Mouse (Mus musculus): Measurements from ENCODE around the gene Dnajb6. TPM values are rescaled to one million over a fixed set of nuclear protein-coding genes. Genes with fewer than 3 reads are reported as not detected.
"Not testable (repeated sequence)": the region's sequence is repeated elsewhere in the genome, so short reads cannot be mapped to it uniquely, and the experiment has no call there.

The Dnajb6 gene
- polyA plus RNA-seq, 1 experiment from 2014 or later: 301 TPM

DNA sequence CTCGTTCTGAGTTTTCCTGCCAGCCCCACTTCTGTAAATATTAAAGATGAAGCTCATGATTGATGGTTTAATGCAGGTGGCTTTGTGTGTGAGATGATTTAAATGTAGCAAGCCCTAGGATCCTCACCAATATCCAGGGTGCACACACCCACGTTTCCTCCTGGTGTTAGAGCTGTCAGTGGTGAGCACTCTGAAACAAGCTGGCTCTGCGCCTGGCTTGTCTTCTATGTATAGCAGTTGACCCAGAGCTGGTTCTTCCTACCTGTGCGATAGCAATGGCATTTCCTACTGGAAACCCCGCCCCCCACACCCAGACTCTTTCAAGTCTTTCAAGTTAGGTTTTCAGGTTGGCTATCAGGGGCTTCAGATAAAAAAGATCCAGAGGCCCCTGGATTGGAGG lies 39.9 kb downstream of the Dnajb6 start:
- peaks cover 25% of the 10 kb centered on the region for H3K36me3 ChIP-seq (ENCODE audit: control insufficient read depth, insufficient read depth, low read length)
- H3K4me1 ChIP-seq (ENCODE audit: control insufficient read depth, insufficient read depth, low read length): no peaks in the 10 kb centered on the region
- no peak for DNase-seq (ENCODE audit: low spot score)
- ATAC-seq: no peak
- H3K9ac ChIP-seq (ENCODE audit: low read length): no peak overlapping the region
- no peak overlapping the region for H3K4me2 ChIP-seq (ENCODE audit: low read length)
- WGBS: 89% methylated on average over 5 of the region's 5 CpGs
- no peaks in the 10 kb centered on the region for H3K27me3 ChIP-seq (replicated peaks; ENCODE audit: control insufficient read depth, insufficient read depth, low read length)
- no peaks in the 10 kb centered on the region for H3K9me3 ChIP-seq (replicated peaks; ENCODE audit: control insufficient read depth, low read length)
- no peak overlapping the region for H3K4me3 ChIP-seq (ENCODE audit: low read depth, low read length)
- H3K27ac ChIP-seq (ENCODE audit: low read depth, low read length): no peak overlapping the region

DNA sequence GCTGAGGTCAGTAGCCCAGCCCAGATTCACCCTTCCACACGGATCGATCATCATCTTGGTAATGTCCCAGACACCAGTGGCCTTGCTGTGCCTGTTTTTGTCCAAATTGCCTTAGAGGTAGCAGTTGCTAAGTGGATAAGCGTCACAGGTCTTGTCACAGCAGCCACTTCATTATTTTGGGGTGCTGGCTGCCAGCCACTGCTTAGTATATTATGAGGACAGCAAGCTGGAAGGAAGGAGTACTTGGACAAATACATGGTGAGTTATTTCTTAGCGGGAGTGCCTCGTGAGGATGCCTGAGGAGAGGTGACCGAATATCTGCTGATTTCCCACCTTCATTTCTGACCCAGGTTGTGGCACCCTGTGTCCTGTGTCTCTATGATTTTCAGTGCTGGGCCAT lies 42.5 kb downstream of the Dnajb6 start:
- Histone ChIP-seq H3K27ac (ENCODE audit: low read depth, low read length) (no peak overlapping the region), H3K4me1 (ENCODE audit: control insufficient read depth, insufficient read depth, low read length) (no peaks in the 10 kb centered on the region), H3K36me3 (ENCODE audit: control insufficient read depth, insufficient read depth, low read length) (peaks cover 32% of the 10 kb centered on the region), H3K27me3 (replicated peaks; ENCODE audit: control insufficient read depth, insufficient read depth, low read length) (no peaks in the 10 kb centered on the region), H3K9ac (ENCODE audit: low read length) (no peak overlapping the region), H3K4me2 (ENCODE audit: low read length) (no peak overlapping the region), H3K4me3 (ENCODE audit: low read depth, low read length) (no peak overlapping the region), H3K9me3 (replicated peaks; ENCODE audit: control insufficient read depth, low read length) (no peaks in the 10 kb centered on the region)
- ATAC-seq (no peak), DNase-seq (ENCODE audit: low spot score) (no peak)
- 92% methylated on average over 6 of the region's 6 CpGs for WGBS

DNA sequence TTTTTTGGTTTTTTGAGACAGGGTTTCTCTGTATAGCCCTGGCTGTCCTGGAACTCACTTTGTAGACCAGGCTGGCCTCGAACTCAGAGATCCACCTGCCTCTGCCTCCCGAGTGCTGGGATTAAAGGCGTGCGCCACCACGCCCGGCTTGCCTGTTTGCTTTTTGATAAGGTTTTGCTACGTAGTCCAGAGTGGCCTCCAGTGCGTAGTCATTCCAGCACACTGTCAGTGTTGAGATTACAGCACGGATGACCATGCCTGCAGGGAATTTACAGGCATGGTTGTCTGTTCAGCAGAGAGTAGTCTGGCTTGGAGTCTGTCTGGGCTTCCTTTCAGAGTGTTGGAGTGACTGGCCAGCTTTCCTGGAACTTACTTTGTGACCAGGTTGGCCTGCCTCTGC lies 44.2 kb downstream of the Dnajb6 start:
- 96% methylated on average over 8 of the region's 9 CpGs for WGBS
- H3K4me2 ChIP-seq (ENCODE audit: low read length); DNase-seq (ENCODE audit: low spot score); ATAC-seq; H3K4me3 ChIP-seq (ENCODE audit: low read depth, low read length); H3K27ac ChIP-seq (ENCODE audit: low read depth, low read length); H3K9ac ChIP-seq (ENCODE audit: low read length); H3K9me3 ChIP-seq (replicated peaks; ENCODE audit: control insufficient read depth, low read length); H3K27me3 ChIP-seq (replicated peaks; ENCODE audit: control insufficient read depth, insufficient read depth, low read length); H3K4me1 ChIP-seq (ENCODE audit: control insufficient read depth, insufficient read depth, low read length): not testable (repeated sequence)
- peaks cover 25% of the 10 kb centered on the region for H3K36me3 ChIP-seq (ENCODE audit: control insufficient read depth, insufficient read depth, low read length)

DNA sequence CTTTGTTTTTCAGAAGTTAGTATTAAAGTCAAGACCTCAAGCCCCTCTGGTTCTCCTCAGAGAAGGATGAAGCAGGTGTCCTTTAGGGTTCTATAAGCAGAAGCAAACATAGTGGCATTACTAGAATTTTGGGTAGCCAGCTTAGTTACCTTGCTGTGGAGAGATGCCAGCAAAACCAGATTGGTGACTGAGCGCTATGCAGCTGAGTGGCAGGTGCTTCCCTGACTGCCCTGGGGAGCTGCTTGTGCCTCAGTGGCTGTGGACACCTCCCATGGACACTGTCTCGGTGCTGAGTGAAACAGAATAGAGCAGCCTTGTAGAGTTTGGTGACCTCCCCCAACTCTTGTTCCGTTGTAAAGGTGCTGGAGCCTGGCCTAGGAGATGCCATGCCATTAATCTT lies 46.8 kb downstream of the Dnajb6 start:
- Histone ChIP-seq H3K27ac (ENCODE audit: low read depth, low read length) (no peak overlapping the region), H3K9me3 (replicated peaks; ENCODE audit: control insufficient read depth, low read length) (no peaks in the 10 kb centered on the region), H3K36me3 (ENCODE audit: control insufficient read depth, insufficient read depth, low read length) (peaks cover 22% of the 10 kb centered on the region), H3K4me1 (ENCODE audit: control insufficient read depth, insufficient read depth, low read length) (no peaks in the 10 kb centered on the region), H3K4me2 (ENCODE audit: low read length) (no peak overlapping the region), H3K27me3 (replicated peaks; ENCODE audit: control insufficient read depth, insufficient read depth, low read length) (no peaks in the 10 kb centered on the region), H3K9ac (ENCODE audit: low read length) (no peak overlapping the region), H3K4me3 (ENCODE audit: low read depth, low read length) (no peak overlapping the region)
- 92% methylated on average over 3 of the region's 3 CpGs for WGBS
- ATAC-seq: no peak
- no peak for DNase-seq (ENCODE audit: low spot score)

DNA sequence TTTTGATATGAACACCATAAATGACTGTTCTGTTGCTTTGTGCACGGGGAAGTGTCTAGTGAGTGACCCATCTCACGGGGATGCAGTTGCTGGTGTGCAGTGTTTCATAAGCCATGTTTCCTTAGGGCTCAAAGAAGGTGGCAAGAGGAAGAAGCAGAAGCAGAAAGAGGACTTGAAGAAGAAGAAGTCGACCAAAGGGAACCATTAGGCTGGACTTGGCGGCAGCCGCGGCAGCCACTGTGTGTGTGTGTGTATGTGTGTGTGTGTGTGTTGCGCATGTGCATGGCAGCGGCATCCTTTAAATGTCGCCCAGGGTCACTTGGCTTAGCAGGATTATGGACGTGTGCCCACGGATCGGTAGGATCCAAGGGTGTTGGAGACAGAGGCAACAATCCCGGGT lies 49.4 kb downstream of the Dnajb6 start:
- not testable (repeated sequence) for H3K4me1 ChIP-seq (ENCODE audit: control insufficient read depth, insufficient read depth, low read length); H3K4me2 ChIP-seq (ENCODE audit: low read length); H3K9me3 ChIP-seq (replicated peaks; ENCODE audit: control insufficient read depth, low read length); DNase-seq (ENCODE audit: low spot score); H3K9ac ChIP-seq (ENCODE audit: low read length); ATAC-seq; H3K4me3 ChIP-seq (ENCODE audit: low read depth, low read length); H3K27ac ChIP-seq (ENCODE audit: low read depth, low read length); H3K27me3 ChIP-seq (replicated peaks; ENCODE audit: control insufficient read depth, insufficient read depth, low read length)
- WGBS: 95% methylated on average over 9 of the region's 13 CpGs
- H3K36me3 ChIP-seq (ENCODE audit: control insufficient read depth, insufficient read depth, low read length): peaks cover 14% of the 10 kb centered on the region

DNA sequence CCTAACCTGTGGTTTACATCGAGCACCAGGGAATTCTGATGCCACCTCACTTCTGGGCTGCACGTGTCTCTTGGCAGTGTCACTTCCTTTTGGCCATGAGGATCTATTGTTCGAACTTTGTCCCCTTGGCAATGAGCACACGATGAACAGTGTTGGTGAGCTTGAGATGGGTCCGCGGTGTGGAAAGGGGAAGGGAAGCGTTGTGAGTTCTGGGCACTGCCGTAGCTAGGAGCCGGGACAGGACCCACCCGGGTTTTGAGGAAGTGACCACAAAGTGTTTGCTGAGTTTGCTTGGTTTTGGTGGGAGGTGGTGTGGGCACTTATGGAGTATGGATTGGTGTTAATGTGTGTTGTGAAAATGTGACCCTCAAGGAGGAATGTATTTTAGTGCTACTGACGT lies 50.5 kb downstream of the Dnajb6 start:
- H3K27me3 ChIP-seq (replicated peaks; ENCODE audit: control insufficient read depth, insufficient read depth, low read length); H3K9ac ChIP-seq (ENCODE audit: low read length); H3K36me3 ChIP-seq (ENCODE audit: control insufficient read depth, insufficient read depth, low read length); H3K27ac ChIP-seq (ENCODE audit: low read depth, low read length); H3K4me1 ChIP-seq (ENCODE audit: control insufficient read depth, insufficient read depth, low read length); H3K4me2 ChIP-seq (ENCODE audit: low read length); H3K4me3 ChIP-seq (ENCODE audit: low read depth, low read length); DNase-seq (ENCODE audit: low spot score); ATAC-seq; H3K9me3 ChIP-seq (replicated peaks; ENCODE audit: control insufficient read depth, low read length): not testable (repeated sequence)
- 92% methylated on average over 1 of the region's 11 CpGs for WGBS

DNA sequence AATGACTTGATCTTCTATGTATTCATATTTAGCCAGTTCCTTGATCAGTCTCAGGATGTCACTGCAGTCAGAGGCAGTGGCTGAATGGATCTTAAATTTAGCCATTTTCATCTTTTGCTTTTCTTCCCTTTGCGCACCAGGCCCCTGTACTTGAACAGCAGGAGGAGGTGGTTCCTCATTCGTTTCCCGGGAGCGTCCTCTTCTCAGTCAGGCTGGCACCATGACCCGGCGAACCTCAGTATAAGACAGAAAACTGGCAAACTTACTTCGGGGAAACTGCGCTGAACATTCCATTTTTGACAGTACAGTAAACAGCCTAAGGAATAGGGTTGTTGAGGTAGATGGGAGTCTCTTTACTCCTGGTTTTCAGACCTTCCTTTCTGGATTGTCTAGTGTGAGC lies 59.4 kb downstream of the Dnajb6 start:
- not testable (repeated sequence) for H3K9me3 ChIP-seq (replicated peaks; ENCODE audit: control insufficient read depth, low read length); H3K27me3 ChIP-seq (replicated peaks; ENCODE audit: control insufficient read depth, insufficient read depth, low read length); ATAC-seq; H3K4me3 ChIP-seq (ENCODE audit: low read depth, low read length); H3K9ac ChIP-seq (ENCODE audit: low read length); H3K4me2 ChIP-seq (ENCODE audit: low read length); DNase-seq (ENCODE audit: low spot score); H3K4me1 ChIP-seq (ENCODE audit: control insufficient read depth, insufficient read depth, low read length); H3K27ac ChIP-seq (ENCODE audit: low read depth, low read length); H3K36me3 ChIP-seq (ENCODE audit: control insufficient read depth, insufficient read depth, low read length)
- 96% methylated on average over 5 of the region's 8 CpGs for WGBS

DNA sequence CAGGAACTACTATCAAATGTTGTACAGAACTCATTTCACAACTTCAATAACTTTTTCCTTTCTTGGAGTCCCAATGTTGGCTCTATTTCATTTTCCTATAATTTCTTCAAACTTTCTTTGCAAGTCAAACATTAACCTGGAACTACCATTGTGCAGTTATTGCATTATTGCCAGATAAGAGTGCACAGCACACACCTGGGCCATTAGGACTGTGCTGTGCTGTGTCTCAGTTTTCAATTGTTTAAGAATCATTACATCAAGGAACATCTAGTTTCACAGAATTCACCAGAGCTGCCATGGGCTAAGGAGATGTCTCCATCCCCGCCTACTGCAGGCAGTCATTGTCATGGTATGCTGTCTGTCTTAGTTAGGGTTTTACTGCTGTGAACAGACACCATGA lies 73.5 kb downstream of the Dnajb6 start:
- 96% methylated on average over 1 of the region's 1 CpGs for WGBS

DNA sequence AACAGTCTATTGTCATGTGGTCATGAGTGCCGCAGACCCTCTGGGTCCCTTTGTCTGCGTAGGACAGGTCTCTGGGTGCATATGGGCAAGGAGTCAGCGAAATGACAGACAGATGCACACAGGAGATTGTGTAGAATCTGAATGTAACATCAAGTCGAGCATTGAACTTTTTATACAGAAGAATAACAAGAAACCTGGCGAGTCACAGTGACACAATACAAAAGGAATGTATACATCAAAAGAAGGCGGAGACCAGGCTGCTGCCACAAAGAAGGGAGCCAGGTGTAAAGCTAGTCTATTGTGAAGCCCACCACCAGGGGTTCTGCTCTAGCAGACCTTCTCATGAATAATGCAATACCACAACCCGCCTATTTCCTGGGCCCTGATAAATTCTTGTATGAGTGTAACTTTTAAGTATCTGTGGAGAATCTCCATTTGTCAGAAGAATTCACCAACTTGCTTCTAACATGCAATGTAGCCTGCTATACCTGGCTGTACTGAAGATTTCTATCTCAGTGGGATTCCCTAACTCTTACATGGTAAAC lies 76.0 kb downstream of the Dnajb6 start:
- not testable (repeated sequence) for H3K27ac ChIP-seq (ENCODE audit: low read depth, low read length); H3K36me3 ChIP-seq (ENCODE audit: control insufficient read depth, insufficient read depth, low read length); DNase-seq (ENCODE audit: low spot score); H3K4me2 ChIP-seq (ENCODE audit: low read length); H3K4me1 ChIP-seq (ENCODE audit: control insufficient read depth, insufficient read depth, low read length); ATAC-seq; H3K27me3 ChIP-seq (replicated peaks; ENCODE audit: control insufficient read depth, insufficient read depth, low read length); H3K4me3 ChIP-seq (ENCODE audit: low read depth, low read length); H3K9ac ChIP-seq (ENCODE audit: low read length); H3K9me3 ChIP-seq (replicated peaks; ENCODE audit: control insufficient read depth, low read length)
- WGBS: 53% methylated on average over 7 of the region's 7 CpGs

More for the DNA sequence above, 73.5 kb downstream of the Dnajb6 start:
- Histone ChIP-seq H3K4me3 (ENCODE audit: low read depth, low read length) (no peak overlapping the region), H3K4me1 (ENCODE audit: control insufficient read depth, insufficient read depth, low read length) (no peaks in the 10 kb centered on the region), H3K4me2 (ENCODE audit: low read length) (no peak overlapping the region), H3K27ac (ENCODE audit: low read depth, low read length) (no peak overlapping the region), H3K9me3 (replicated peaks; ENCODE audit: control insufficient read depth, low read length) (no peaks in the 10 kb centered on the region), H3K36me3 (ENCODE audit: control insufficient read depth, insufficient read depth, low read length) (no peaks in the 10 kb centered on the region), H3K9ac (ENCODE audit: low read length) (no peak overlapping the region), H3K27me3 (replicated peaks; ENCODE audit: control insufficient read depth, insufficient read depth, low read length) (no peaks in the 10 kb centered on the region)
- DNase-seq (ENCODE audit: low spot score): no peak
- no peak for ATAC-seq

Data from forebrain, embryonic 14.5 days (tissue).